Mouse (Mus musculus): ENCODE data around the gene Pim1. TPM values are rescaled to one million over a fixed set of nuclear protein-coding genes. Genes with fewer than 3 reads are reported as not detected.
"Not testable (repeated sequence)": the region's sequence is repeated elsewhere in the genome, so short reads cannot be mapped to it uniquely, and the experiment has no call there.

Pim1 gene
- polyA plus RNA-seq, 1 experiment from 2014 or later: 19.3 TPM

GRCm38 (mm10) chr17:29496211-29497070 is 5.9 kb downstream of the Pim1 start:
- no peak overlapping the region; the same call in 1 of the 2 replicates for H3K27ac ChIP-seq (replicated peaks)
- no peaks in the 10 kb centered on the region for H3K9me3 ChIP-seq
- peaks cover 22% of the 10 kb centered on the region for H3K36me3 ChIP-seq
- ATAC-seq (ENCODE audit: extremely low read depth, insufficient number of reproducible peaks, low FRiP score, low TSS enrichment): no peak
- H3K27me3 ChIP-seq (replicated peaks): no peaks in the 10 kb centered on the region
- no peak overlapping the region for H3K9ac ChIP-seq
- WGBS: 69% methylated on average over 6 of the region's 6 CpGs
- peaks cover 21% of the 10 kb centered on the region for H3K4me1 ChIP-seq
- H3K4me3 ChIP-seq: peak overlapping the region; percentile 16; the same call in 1 of the 2 replicates
- peak overlapping the region; percentile 14; the same call in 1 of the 2 replicates for H3K4me2 ChIP-seq

- H3K27ac ChIP-seq (replicated peaks): no peak overlapping the region
Measured at GRCm38 (mm10) chr17:29497071-29497354, 6.5 kb downstream of the Pim1 start.

GRCm38 (mm10) chr17:29497481-29497880 is 6.9 kb downstream of the Pim1 start:
- ATAC-seq (ENCODE audit: extremely low read depth, insufficient number of reproducible peaks, low FRiP score, low TSS enrichment); H3K4me3 ChIP-seq; H3K9ac ChIP-seq; H3K27me3 ChIP-seq (replicated peaks); H3K27ac ChIP-seq (replicated peaks); H3K9me3 ChIP-seq: not testable (repeated sequence)
- Histone ChIP-seq H3K4me2 (0 out of 2 replicates have a peak overlapping the region, but pooled peaks have one; percentile 14), H3K4me1 (peaks cover 26% of the 10 kb centered on the region), H3K36me3 (peaks cover 22% of the 10 kb centered on the region)
- WGBS: 61% methylated on average over 1 of the region's 1 CpGs

More at GRCm38 (mm10) chr17:29497071-29497354, 6.5 kb downstream of the Pim1 start:
- peaks cover 22% of the 10 kb centered on the region for H3K36me3 ChIP-seq
- WGBS: 93% methylated on average over 3 of the region's 3 CpGs
- no peak for ATAC-seq (ENCODE audit: extremely low read depth, insufficient number of reproducible peaks, low FRiP score, low TSS enrichment)
- peak overlapping the region; percentile 14; the same call in 1 of the 2 replicates for H3K4me2 ChIP-seq
- peaks cover 21% of the 10 kb centered on the region for H3K4me1 ChIP-seq
- H3K4me3 ChIP-seq: no peak overlapping the region; the same call in 1 of the 2 replicates
- no peaks in the 10 kb centered on the region for H3K27me3 ChIP-seq (replicated peaks)
- H3K9ac ChIP-seq: no peak overlapping the region
- no peaks in the 10 kb centered on the region for H3K9me3 ChIP-seq

DNA sequence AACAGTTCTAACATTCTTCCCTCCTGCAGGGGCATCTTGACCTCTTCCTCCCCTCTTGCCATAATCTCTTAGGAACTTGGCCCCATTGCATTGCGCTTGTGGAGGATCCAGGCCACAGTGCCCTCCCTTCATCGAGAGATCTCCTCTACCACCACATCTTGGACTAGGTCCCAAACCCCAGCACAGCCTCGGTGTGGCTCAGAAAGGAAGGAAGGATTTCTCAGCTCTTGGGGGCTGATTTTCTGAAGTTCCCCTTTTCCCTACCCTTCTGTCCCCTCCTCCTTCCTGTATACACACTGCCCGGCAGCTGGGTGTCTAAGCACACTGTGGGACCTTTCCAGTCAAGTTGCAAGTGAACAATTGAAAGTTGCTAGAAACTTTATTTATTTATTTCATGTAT is 7.5 kb downstream of the Pim1 start:
- Histone ChIP-seq H3K27me3 (replicated peaks) (no peaks in the 10 kb centered on the region), H3K27ac (replicated peaks) (peak overlapping the region; percentile 54), H3K4me3 (no peak overlapping the region), H3K36me3 (peaks cover 22% of the 10 kb centered on the region), H3K4me2 (peak overlapping the region; percentile 24), H3K9ac (peak overlapping the region; percentile 47), H3K4me1 (peaks cover 29% of the 10 kb centered on the region), H3K9me3 (no peaks in the 10 kb centered on the region)
- ATAC-seq (ENCODE audit: extremely low read depth, insufficient number of reproducible peaks, low FRiP score, low TSS enrichment): no peak
- WGBS: 43% methylated on average over 4 of the region's 4 CpGs

- not testable (repeated sequence) for ATAC-seq (ENCODE audit: extremely low read depth, insufficient number of reproducible peaks, low FRiP score, low TSS enrichment); H3K27me3 ChIP-seq (replicated peaks); H3K9ac ChIP-seq; H3K27ac ChIP-seq (replicated peaks); H3K9me3 ChIP-seq; H3K4me3 ChIP-seq; H3K4me2 ChIP-seq
- 79% methylated on average over 2 of the region's 2 CpGs for WGBS
- Histone ChIP-seq H3K4me1 (peaks cover 25% of the 10 kb centered on the region), H3K36me3 (peaks cover 12% of the 10 kb centered on the region)
Measured at GRCm38 (mm10) chr17:29498952-29499351, 8.4 kb downstream of the Pim1 start.

- Histone ChIP-seq H3K4me2 (peak overlapping the region; percentile 24), H3K4me1 (peaks cover 23% of the 10 kb centered on the region), H3K27me3 (replicated peaks) (no peaks in the 10 kb centered on the region), H3K27ac (replicated peaks) (no peak overlapping the region), H3K9ac (no peak overlapping the region), H3K9me3 (peaks cover 5% of the 10 kb centered on the region), H3K4me3 (no peak overlapping the region), H3K36me3 (peaks cover 7% of the 10 kb centered on the region)
- ATAC-seq (ENCODE audit: extremely low read depth, insufficient number of reproducible peaks, low FRiP score, low TSS enrichment): no peak
- 68% methylated on average over 6 of the region's 6 CpGs for WGBS
Measured at GRCm38 (mm10) chr17:29499511-29499910, 9.0 kb downstream of the Pim1 start.

DNA sequence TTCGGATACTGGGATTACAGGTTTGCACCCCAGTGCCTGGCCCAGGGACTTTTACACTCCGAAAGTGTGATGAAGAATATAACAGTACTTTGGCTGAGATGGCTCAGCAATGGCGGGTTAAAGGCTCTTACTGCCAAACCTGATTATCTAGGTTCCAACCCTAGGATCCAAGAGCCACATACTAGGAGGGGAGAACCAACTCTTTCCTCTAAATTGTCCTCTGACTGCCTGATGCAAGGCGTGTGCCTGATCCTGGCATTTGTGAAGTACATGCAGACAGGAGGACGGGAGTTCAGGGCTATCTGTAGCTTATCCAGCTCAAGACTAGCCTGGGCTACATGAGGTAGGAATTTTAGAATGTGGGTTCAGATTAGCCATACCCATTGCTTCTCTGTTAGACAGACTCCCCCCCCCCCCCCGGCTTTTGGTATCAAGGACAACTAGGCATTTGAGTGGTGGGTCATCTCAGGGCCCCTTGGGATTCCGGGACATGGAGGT is 9.7 kb downstream of the Pim1 start:
- no peak for ATAC-seq (ENCODE audit: extremely low read depth, insufficient number of reproducible peaks, low FRiP score, low TSS enrichment)
- H3K4me3 ChIP-seq: peak overlapping the region; percentile 4; the same call in 1 of the 2 replicates
- peaks cover 22% of the 10 kb centered on the region for H3K4me1 ChIP-seq
- no peak overlapping the region; the same call in 1 of the 2 replicates for H3K27ac ChIP-seq (replicated peaks)
- H3K36me3 ChIP-seq: no peaks in the 10 kb centered on the region; the same call in none of the 2 replicates
- H3K9ac ChIP-seq: no peak overlapping the region
- 60% methylated on average over 7 of the region's 7 CpGs for WGBS
- H3K27me3 ChIP-seq (replicated peaks): no peaks in the 10 kb centered on the region
- H3K9me3 ChIP-seq: peaks cover 5% of the 10 kb centered on the region
- peak overlapping the region; percentile 24 for H3K4me2 ChIP-seq

GRCm38 (mm10) chr17:29500802-29501469 is 10.4 kb downstream of the Pim1 start:
- no peak overlapping the region for H3K27ac ChIP-seq (replicated peaks)
- WGBS: 68% methylated on average over 17 of the region's 17 CpGs
- no peaks in the 10 kb centered on the region for H3K27me3 ChIP-seq (replicated peaks)
- 0 out of 2 replicates have a peak, but pooled peaks have one; percentile 19 for ATAC-seq (ENCODE audit: extremely low read depth, insufficient number of reproducible peaks, low FRiP score, low TSS enrichment)
- peaks cover 5% of the 10 kb centered on the region for H3K9me3 ChIP-seq
- H3K4me1 ChIP-seq: peaks cover 22% of the 10 kb centered on the region
- H3K9ac ChIP-seq: no peak overlapping the region
- no peak overlapping the region for H3K4me3 ChIP-seq
- peak overlapping the region; percentile 24 for H3K4me2 ChIP-seq
- H3K36me3 ChIP-seq: no peaks in the 10 kb centered on the region; the same call in none of the 2 replicates

DNA sequence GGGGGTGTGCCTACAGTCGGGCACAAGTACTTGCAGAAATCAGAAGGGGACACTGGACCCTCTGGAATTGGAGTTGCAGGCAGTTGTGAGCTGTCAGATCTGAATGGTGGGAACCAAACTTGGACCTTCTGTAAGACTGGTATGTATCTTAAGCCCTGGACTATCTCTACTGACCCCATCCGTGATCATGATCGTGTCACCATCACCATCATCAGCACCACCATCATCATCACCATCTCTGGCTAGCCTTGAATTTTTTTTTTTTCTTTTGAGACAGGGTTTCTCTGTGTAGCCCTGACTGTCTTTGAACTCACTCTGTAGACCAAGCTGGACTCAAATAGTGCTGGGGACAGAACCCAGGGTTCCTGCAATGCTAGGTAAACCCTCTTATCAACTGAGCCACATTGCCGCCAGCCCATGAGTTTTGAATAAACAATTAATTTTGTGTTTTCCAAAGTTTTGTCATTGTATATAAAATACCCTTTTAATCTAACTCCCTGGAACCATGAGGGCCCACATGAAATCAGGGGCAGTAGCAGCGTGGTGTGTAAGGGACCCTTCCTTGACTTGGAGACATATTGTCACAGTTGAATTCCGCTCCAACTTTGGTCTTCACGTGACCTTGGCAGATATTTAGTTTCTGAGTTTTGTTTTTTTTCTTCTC is 11.6 kb downstream of the Pim1 start:
- 67% methylated on average over 7 of the region's 7 CpGs for WGBS
- Histone ChIP-seq H3K4me3 (peak overlapping the region; percentile 31; the same call in 1 of the 2 replicates), H3K27me3 (replicated peaks) (no peaks in the 10 kb centered on the region), H3K9ac (peak overlapping the region; percentile 58; the same call in 1 of the 2 replicates), H3K27ac (replicated peaks) (peak overlapping the region; percentile 6; the same call in 1 of the 2 replicates), H3K4me2 (peak overlapping the region; percentile 66), H3K4me1 (peaks cover 22% of the 10 kb centered on the region), H3K9me3 (peaks cover 5% of the 10 kb centered on the region), H3K36me3 (no peaks in the 10 kb centered on the region)
- ATAC-seq (ENCODE audit: extremely low read depth, insufficient number of reproducible peaks, low FRiP score, low TSS enrichment): no peak

- no peaks in the 10 kb centered on the region for H3K36me3 ChIP-seq
- no peaks in the 10 kb centered on the region for H3K27me3 ChIP-seq (replicated peaks)
- no peak for ATAC-seq (ENCODE audit: extremely low read depth, insufficient number of reproducible peaks, low FRiP score, low TSS enrichment)
- peak overlapping the region; percentile 31 for H3K4me3 ChIP-seq
- WGBS: 11% methylated on average over 32 of the region's 32 CpGs
- peaks cover 5% of the 10 kb centered on the region for H3K9me3 ChIP-seq
- H3K4me2 ChIP-seq: peak overlapping the region; percentile 66
- H3K9ac ChIP-seq: peak overlapping the region; percentile 58
- peak overlapping the region; percentile 6; the same call in 1 of the 2 replicates for H3K27ac ChIP-seq (replicated peaks)
- peaks cover 19% of the 10 kb centered on the region for H3K4me1 ChIP-seq
Measured at GRCm38 (mm10) chr17:29502669-29503665, 12.4 kb downstream of the Pim1 start.

Measured in heart, embryonic 13.5 days (tissue).